Mouse (Mus musculus): ENCODE measurements at regions not wholly inside any gene's neighbourhood (a gene's known extent, or its start where the extent isn't known, plus 50 kb on each side); places are given as distances from the start of the nearest gene placed in this dataset.
A peak's percentile ranks its signal among the peaks of the same experiment; 100 is the strongest.

DNA sequence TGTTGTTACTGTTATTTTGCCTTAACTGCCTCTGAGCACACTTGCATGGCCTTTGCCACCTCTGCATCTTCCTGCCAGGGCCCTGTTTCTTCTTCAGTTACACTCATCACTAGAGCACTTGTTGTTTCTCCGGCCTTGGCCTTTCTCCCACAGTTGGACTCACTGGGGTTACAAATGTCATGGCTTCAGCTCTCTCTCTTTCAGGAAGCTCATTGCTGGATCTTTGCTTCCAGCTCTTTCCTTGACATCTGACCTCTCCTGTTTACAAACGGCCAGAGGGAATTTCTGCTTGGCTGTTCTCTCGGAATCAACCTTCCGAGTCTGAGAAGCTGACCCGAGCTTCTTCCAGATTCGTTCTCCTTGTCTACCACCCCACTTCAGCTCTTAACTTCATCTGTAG is 146.6 kb upstream of the Adamts3 start:
- Histone ChIP-seq H3K36me3 (replicated peaks; ENCODE audit: control insufficient read depth, insufficient read depth, low read length) (no peaks in the 10 kb centered on the region), H3K9ac (replicated peaks; ENCODE audit: low read depth, low read length) (no peak overlapping the region), H3K4me3 (ENCODE audit: low read depth, low read length) (no peak overlapping the region), H3K27ac (ENCODE audit: low read depth) (no peak overlapping the region), H3K9me3 (replicated peaks; ENCODE audit: control insufficient read depth, low read length) (no peaks in the 10 kb centered on the region), H3K4me1 (ENCODE audit: control insufficient read depth, insufficient read depth) (no peaks in the 10 kb centered on the region), H3K4me2 (ENCODE audit: low read depth, low read length) (no peak overlapping the region), H3K27me3 (ENCODE audit: control insufficient read depth, insufficient read depth, low read length) (no peaks in the 10 kb centered on the region)
- DNase-seq (ENCODE audit: low spot score) (no peak), ATAC-seq (ENCODE audit: insufficient read depth, low read depth) (no peak)
- no peak for TF ChIP-seq CTCF (IDR thresholded peaks at IDR 0.05; ENCODE audit: low read depth)
- no peak for TF ChIP-seq EP300 (IDR thresholded peaks at IDR 0.05; ENCODE audit: low read depth)
- 55% methylated on average over 6 of the region's 6 CpGs for WGBS

DNA sequence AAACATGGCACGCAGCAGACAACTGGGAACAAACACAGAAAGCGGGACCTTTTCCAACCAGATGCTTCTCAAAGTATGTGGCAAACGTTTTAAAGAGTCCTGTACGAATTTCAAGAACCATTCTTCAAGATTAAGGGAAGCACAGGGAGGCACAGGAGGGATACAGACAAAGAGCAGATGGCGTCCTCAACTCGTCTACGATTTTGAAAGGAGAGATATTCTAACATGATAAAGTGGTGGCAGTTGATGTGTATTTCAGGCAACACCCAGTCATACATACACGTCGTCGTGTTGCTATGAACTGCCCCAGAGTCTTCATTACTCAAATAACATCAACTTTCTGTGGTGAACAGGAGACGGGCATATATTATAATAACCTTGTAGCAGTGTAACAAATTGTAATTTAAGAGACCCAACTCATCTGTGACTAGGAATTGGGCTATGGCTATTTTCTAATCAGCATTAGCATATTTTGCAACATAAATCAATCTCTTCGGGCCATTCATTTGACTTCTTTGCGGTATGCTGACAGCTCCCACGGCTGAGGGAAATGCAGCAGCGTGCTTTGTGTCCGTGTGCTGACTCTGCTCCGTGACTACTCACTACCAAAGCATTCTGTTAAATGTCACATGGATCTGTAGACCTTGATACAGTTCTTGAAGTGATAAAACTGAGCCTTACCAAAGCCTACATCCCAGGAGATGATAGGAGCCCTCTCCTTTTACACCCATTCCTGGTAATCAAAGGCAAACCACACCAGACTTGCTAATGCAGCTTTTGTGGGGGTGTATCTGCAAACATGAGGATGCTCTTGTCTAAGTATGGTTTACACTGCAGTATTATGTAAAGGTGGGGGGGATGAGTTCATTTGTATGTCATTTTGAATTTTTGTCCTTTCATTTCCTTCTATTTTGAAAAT is 144.0 kb upstream of the Adamts3 start:
- Histone ChIP-seq H3K4me2 (ENCODE audit: low read depth, low read length) (no peak overlapping the region), H3K4me1 (ENCODE audit: control insufficient read depth, insufficient read depth) (no peaks in the 10 kb centered on the region), H3K27ac (ENCODE audit: low read depth) (no peak overlapping the region), H3K9ac (replicated peaks; ENCODE audit: low read depth, low read length) (no peak overlapping the region), H3K27me3 (ENCODE audit: control insufficient read depth, insufficient read depth, low read length) (no peaks in the 10 kb centered on the region), H3K9me3 (replicated peaks; ENCODE audit: control insufficient read depth, low read length) (no peaks in the 10 kb centered on the region), H3K36me3 (replicated peaks; ENCODE audit: control insufficient read depth, insufficient read depth, low read length) (no peaks in the 10 kb centered on the region), H3K4me3 (ENCODE audit: low read depth, low read length) (no peak overlapping the region)
- TF ChIP-seq EP300 (IDR thresholded peaks at IDR 0.05; ENCODE audit: low read depth): no peak
- ATAC-seq (ENCODE audit: insufficient read depth, low read depth) (no peak), DNase-seq (ENCODE audit: low spot score) (no peak)
- 45% methylated on average over 17 of the region's 17 CpGs for WGBS

GRCm38 (mm10) chr5:90021447-90021846 is 138.3 kb upstream of the Adamts3 start:
- H3K9me3 ChIP-seq (replicated peaks; ENCODE audit: control insufficient read depth, low read length): no peaks in the 10 kb centered on the region
- H3K27me3 ChIP-seq (ENCODE audit: control insufficient read depth, insufficient read depth, low read length): no peaks in the 10 kb centered on the region
- no peaks in the 10 kb centered on the region for H3K36me3 ChIP-seq (replicated peaks; ENCODE audit: control insufficient read depth, insufficient read depth, low read length)
- H3K27ac ChIP-seq (ENCODE audit: low read depth): no peak overlapping the region
- no peak overlapping the region for H3K4me2 ChIP-seq (ENCODE audit: low read depth, low read length)
- H3K4me3 ChIP-seq (ENCODE audit: low read depth, low read length): no peak overlapping the region
- ATAC-seq (ENCODE audit: insufficient read depth, low read depth): no peak
- 73% methylated on average over 1 of the region's 1 CpGs for WGBS
- no peak for DNase-seq (ENCODE audit: low spot score)
- H3K4me1 ChIP-seq (ENCODE audit: control insufficient read depth, insufficient read depth): no peaks in the 10 kb centered on the region
- H3K9ac ChIP-seq (replicated peaks; ENCODE audit: low read depth, low read length): no peak overlapping the region
- no peak for TF ChIP-seq EP300 (IDR thresholded peaks at IDR 0.05; ENCODE audit: low read depth)
- no peak for TF ChIP-seq CTCF (IDR thresholded peaks at IDR 0.05; ENCODE audit: low read depth)

- Histone ChIP-seq H3K36me3 (replicated peaks; ENCODE audit: control insufficient read depth, insufficient read depth, low read length) (no peaks in the 10 kb centered on the region), H3K9ac (replicated peaks; ENCODE audit: low read depth, low read length) (no peak overlapping the region), H3K9me3 (replicated peaks; ENCODE audit: control insufficient read depth, low read length) (no peaks in the 10 kb centered on the region), H3K27ac (ENCODE audit: low read depth) (no peak overlapping the region), H3K4me1 (ENCODE audit: control insufficient read depth, insufficient read depth) (no peaks in the 10 kb centered on the region), H3K4me2 (ENCODE audit: low read depth, low read length) (no peak overlapping the region), H3K4me3 (ENCODE audit: low read depth, low read length) (no peak overlapping the region), H3K27me3 (ENCODE audit: control insufficient read depth, insufficient read depth, low read length) (no peaks in the 10 kb centered on the region)
- ATAC-seq (ENCODE audit: insufficient read depth, low read depth) (no peak), DNase-seq (ENCODE audit: low spot score) (no peak)
- WGBS: 75% methylated on average over 6 of the region's 6 CpGs
- no peak for TF ChIP-seq CTCF (IDR thresholded peaks at IDR 0.05; ENCODE audit: low read depth)
- no peak for TF ChIP-seq EP300 (IDR thresholded peaks at IDR 0.05; ENCODE audit: low read depth)
Measured at GRCm38 (mm10) chr5:90000758-90001157, 117.6 kb upstream of the Adamts3 start.

- 60% methylated on average over 2 of the region's 2 CpGs for WGBS
- no peaks in the 10 kb centered on the region for H3K27me3 ChIP-seq (ENCODE audit: control insufficient read depth, insufficient read depth, low read length)
- H3K9ac ChIP-seq (replicated peaks; ENCODE audit: low read depth, low read length): no peak overlapping the region
- H3K9me3 ChIP-seq (replicated peaks; ENCODE audit: control insufficient read depth, low read length): no peaks in the 10 kb centered on the region
- DNase-seq (ENCODE audit: low spot score): no peak
- H3K4me2 ChIP-seq (ENCODE audit: low read depth, low read length): no peak overlapping the region
- H3K36me3 ChIP-seq (replicated peaks; ENCODE audit: control insufficient read depth, insufficient read depth, low read length): no peaks in the 10 kb centered on the region
- H3K27ac ChIP-seq (ENCODE audit: low read depth): no peak overlapping the region
- TF ChIP-seq CTCF (IDR thresholded peaks at IDR 0.05; ENCODE audit: low read depth) (no peak), EP300 (IDR thresholded peaks at IDR 0.05; ENCODE audit: low read depth) (no peak)
- H3K4me3 ChIP-seq (ENCODE audit: low read depth, low read length): no peak overlapping the region
- ATAC-seq (ENCODE audit: insufficient read depth, low read depth): no peak
- no peaks in the 10 kb centered on the region for H3K4me1 ChIP-seq (ENCODE audit: control insufficient read depth, insufficient read depth)
Measured at GRCm38 (mm10) chr5:89991568-89991967, 108.4 kb upstream of the Adamts3 start.

- ATAC-seq (ENCODE audit: insufficient read depth, low read depth) (no peak), DNase-seq (ENCODE audit: low spot score) (peak; percentile 24)
- no peak overlapping the region for H3K9ac ChIP-seq (replicated peaks; ENCODE audit: low read depth, low read length)
- no peaks in the 10 kb centered on the region for H3K4me1 ChIP-seq (ENCODE audit: control insufficient read depth, insufficient read depth)
- no peak overlapping the region for H3K4me2 ChIP-seq (ENCODE audit: low read depth, low read length)
- H3K36me3 ChIP-seq (replicated peaks; ENCODE audit: control insufficient read depth, insufficient read depth, low read length): no peaks in the 10 kb centered on the region
- TF ChIP-seq EP300 (IDR thresholded peaks at IDR 0.05; ENCODE audit: low read depth) (no peak), CTCF (IDR thresholded peaks at IDR 0.05; ENCODE audit: low read depth) (peak; percentile 52)
- no peak overlapping the region for H3K27ac ChIP-seq (ENCODE audit: low read depth)
- no peaks in the 10 kb centered on the region for H3K27me3 ChIP-seq (ENCODE audit: control insufficient read depth, insufficient read depth, low read length)
- WGBS: 52% methylated on average over 6 of the region's 6 CpGs
- H3K4me3 ChIP-seq (ENCODE audit: low read depth, low read length): no peak overlapping the region
- H3K9me3 ChIP-seq (replicated peaks; ENCODE audit: control insufficient read depth, low read length): no peaks in the 10 kb centered on the region
Measured at GRCm38 (mm10) chr5:89981627-89982026, 98.5 kb upstream of the Adamts3 start.

Measured in heart, postnatal 0 days (tissue).